Mouse (Mus musculus) hematopoietic stem cell, adult 5-6 weeks (primary cell): ENCODE measurements around the gene Rplp2. TPM values are rescaled to one million over a fixed set of nuclear protein-coding genes. Genes with fewer than 3 reads are reported as not detected.

Experiments
- ATAC-seq, 2 experiments: fragments of 125-278 bp in 1 of 2; replicated peaks in 1 of 2; 2 replicates each; pipeline ENCODE4 v1.8.0; 2016 to 2017; ENCODE audit warnings: inconsistent platforms in 2 of 2, mild to moderate bottlenecking in 2 of 2, moderate number of reproducible peaks in 2 of 2, low read depth in 1 of 2, moderate TSS enrichment in 1 of 2; ENCODE audit not compliant: low FRiP score in 2 of 2, poor library complexity in 2 of 2, severe bottlenecking in 2 of 2, insufficient read depth in 1 of 2, low TSS enrichment in 1 of 2
- total RNA-seq: library from RNA; stranded (forward); fragments of 172-1452, 232-1000 nt; gene quantifications from 2 replicates; pipeline ENCODE4 v1.2.3, GENCODE M21; 2017

Rplp2 gene
- total RNA-seq, 1 experiment from 2014 or later = 1,528 TPM

DNA sequence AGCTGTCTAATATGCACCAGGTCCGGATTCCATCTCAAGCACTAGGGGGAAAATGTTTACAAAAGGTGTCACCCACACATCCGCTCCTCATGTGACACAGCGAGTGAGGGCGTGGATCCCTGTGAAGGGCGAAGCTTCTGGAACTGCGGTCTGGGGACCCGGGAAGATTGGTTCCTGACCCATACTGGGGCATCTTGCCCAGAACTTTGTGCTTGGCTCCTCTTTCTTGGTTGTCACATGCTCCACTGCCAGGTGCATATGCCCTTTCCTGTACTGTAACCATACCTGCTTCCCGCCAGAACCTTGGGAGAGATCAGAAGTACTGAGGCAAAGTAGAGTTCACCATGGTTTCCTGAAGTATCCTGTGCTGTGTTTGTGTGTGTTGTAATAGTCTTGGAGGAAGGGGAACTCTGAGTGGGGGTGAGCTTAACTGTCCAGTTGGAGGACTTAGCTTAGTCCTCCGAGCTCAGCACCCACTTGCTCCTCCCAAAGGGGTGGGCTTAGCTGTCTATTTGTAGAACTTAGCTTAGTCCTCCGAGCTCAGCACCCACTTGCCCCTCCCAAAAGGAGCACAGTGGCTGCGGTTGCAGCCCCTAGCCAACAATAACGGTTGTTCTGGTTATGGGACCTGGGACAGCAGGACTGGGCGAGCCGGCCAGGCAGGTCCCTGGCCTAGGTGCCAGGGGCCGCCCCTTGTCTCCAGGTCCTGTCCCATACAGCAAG lies 13.4 kb downstream of the Rplp2 start, which contains the start of gene Cracr2b:
Cracr2b (plus strand) TSS at position 704 of the 723 bp plus-strand sequence.
- no peak; a peak in 1 of 4 replicates for ATAC-seq

DNA sequence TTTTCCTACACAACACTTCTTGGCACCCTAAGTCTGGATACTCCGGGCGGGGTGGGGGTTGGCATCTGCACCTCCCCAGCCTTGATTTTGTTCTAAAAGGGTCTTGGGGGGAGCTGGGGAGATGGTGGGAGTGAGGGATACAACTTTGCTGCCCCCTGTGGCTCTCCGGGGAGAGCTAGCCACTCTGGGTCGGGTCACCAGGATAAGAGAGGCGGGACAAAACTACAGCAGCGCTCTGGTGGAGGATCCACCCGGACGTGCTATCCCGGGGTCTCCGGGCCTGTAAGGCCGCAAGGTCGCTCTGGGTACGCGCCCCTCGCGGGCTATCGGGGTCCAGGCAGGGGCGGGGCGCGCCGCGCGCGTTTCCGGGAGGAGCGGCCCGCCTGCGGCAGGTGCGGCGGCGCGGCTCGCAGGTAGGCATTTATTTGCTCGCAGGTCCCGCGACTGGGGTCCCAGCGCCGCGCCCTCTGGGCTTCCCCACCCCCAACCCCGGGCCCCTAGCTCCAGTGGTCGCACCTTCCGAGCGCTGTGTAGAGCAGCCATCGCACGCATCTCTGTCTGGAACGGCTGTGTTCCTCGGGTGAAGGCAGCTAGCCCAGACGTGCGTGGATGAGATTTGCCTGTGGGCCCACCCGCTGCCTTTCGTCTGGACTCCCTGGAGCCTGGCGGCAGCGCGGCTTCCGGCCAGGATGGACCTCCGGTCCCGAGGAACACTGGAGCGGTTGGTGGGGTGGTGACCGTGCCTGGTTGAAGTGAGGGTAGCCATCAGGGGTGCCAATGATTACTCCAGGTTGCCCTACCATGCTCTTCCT lies 14.6 kb downstream of the Rplp2 start:
- no peak for ATAC-seq

DNA sequence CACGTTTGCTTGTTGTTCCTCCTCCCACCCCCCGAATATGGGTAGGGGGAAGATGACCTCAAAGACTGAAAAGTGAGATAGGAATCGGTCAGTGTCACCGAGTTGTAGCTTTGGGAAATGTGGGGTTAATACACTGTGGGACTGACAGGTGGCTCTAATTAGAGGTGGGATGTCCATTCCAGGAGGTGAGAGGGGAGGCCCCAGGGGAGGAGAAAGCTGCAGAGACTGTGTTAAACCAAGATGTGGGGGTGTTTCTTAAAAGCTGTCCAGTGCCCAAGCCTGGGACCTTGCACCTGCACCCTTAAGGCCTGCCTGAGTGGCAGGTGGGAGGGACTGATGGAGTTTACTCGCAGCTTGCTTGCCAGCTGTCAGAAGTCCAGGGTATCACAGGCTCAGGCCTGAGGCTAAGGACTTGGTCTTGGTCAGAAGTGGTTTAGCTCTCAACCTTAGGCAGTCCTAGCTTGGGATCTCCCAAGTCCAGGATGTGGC lies 15.2 kb downstream of the Rplp2 start:
- no peak for ATAC-seq

DNA sequence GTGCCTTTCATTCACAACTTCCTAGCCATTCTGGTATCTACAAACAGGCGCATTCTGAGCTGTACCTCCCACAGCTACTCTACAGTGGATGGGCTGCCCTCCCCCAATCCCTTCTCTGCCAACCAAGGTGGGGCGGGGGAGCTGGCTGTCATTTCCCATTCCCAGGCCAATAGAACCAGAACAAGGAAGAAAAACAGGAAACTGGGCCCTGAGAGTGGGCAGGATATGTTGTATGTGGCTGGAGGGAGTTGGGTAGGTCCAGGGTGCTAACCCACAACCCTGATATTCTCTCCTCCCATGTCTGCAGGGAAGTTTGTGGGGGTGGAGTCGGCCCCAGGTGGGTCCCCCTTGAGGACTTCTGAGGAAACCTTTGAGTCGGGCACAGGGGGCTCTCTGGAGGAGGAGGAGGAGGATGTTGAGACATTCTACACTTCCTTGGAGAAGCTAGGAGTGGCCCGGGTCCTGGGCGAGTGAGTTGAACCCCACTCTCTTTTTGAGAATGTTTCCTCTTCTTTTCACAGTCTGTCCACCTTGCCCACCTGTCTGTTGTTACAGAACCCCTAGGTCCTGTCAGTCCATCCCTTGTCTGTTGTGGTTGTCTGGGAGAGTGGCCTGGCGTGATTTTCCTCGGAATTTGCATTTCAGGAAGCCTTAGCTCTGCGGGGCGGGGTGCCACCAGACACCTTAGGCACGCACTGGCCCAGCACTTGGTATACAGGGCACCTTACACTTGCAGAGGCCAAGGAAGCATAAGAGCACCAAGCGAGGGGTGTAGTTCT lies 16.8 kb downstream of the Rplp2 start:
- no peak for ATAC-seq

DNA sequence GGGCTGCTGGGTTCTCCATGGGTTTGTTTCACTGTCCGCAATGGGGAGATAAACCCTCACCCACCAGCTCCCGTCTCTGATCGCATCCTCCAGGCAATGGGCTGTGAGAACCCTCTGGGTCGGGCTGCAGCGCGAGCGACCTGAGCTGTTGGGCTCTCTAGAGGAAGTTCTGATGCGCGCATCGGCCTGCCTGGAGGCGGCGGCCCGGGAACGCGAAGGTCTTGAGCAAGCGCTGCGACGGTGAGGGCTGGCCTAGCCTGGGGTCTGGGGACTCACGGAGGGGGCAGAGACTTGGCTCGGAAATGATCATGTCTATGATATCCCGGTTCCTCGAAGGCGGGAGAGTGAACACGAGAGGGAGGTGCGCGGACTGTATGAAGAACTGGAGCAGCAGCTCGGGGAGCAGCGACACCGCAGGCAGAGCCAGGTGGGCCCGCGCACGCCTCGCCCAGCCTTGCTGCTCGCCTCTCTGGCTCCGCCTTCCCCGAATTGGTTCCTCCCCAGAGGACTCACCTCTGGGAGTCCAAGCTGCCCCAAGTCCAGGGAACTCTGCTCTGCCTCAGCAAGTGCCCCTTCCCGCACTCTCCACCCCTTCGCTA lies 17.5 kb downstream of the Rplp2 start:
- no peak for ATAC-seq

DNA sequence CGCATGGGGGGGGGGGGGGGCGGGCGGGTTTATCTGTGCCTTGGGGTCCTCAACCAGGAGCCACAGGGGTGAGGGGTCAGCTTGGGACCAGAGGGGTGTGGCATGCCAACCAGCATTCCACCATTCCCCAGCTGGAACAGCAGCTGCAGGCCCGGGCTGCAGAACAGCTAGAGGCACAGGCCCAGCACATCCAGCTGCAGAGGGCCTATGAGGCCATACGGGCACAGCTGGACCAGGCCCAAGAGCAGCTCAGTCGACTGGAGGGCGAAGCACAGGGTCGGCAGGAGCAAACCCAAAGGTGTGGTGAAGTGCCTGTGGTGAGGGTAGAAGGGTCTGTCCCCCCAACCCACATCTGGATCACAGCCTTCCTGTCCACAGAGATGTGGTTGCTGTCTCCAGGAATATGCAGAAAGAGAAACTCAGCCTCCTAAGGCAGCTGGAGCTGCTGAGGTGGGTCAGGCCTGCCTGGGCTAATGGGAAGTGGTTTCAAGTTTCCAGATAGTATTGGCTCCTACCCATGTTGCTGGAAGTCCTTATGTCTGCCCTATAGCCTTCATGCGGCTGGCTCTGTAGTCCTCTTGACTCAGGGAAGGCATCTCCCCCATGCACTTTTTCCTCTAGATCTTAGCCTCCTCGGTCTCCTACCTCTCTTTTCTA lies 18.3 kb downstream of the Rplp2 start:
- ATAC-seq = no peak

DNA sequence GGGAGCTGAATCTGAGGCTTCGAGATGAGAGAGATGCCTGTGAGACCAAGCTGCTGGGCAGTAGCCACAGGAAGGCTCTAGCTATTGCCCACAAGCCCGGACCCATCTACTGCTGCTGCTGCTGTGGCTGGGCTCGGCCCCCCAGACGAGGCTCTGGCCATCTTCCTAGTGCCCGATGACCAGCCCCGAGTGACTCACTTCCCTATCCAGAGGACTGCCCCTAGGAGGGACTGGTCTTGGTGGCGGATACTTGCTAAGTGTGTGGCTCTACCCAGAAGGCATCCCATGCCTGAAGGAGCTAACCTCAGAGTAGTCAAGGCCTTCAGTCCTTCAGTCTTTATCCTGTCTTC lies 18.9 kb downstream of the Rplp2 start:
- no peak for ATAC-seq

DNA sequence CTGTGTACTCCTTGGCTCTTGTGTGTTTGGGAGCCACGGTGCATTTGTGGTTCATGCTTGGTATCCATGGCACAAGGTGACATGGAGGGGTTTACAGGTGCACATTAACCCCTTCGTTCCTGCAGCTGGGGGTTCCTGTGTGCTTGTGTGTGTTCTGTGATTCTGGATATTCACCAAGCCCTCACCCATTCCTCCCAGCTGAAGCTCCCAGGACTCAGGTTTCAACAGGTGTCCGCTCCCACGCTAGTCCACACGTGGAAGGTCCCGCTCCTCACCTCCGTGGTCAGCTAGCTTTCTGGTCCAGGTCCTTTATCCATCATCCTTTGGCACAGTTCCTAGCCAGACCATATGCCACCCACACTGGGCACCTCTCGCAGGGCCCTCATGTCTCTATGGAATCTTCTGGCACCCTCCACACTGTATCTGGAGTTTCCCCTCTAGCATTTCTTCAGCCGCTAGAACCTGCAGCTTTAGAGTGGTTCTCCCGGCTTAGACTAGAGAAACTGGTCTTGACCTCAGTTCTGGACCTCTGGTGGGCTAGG lies 19.5 kb downstream of the Rplp2 start:
- ATAC-seq = no peak

DNA sequence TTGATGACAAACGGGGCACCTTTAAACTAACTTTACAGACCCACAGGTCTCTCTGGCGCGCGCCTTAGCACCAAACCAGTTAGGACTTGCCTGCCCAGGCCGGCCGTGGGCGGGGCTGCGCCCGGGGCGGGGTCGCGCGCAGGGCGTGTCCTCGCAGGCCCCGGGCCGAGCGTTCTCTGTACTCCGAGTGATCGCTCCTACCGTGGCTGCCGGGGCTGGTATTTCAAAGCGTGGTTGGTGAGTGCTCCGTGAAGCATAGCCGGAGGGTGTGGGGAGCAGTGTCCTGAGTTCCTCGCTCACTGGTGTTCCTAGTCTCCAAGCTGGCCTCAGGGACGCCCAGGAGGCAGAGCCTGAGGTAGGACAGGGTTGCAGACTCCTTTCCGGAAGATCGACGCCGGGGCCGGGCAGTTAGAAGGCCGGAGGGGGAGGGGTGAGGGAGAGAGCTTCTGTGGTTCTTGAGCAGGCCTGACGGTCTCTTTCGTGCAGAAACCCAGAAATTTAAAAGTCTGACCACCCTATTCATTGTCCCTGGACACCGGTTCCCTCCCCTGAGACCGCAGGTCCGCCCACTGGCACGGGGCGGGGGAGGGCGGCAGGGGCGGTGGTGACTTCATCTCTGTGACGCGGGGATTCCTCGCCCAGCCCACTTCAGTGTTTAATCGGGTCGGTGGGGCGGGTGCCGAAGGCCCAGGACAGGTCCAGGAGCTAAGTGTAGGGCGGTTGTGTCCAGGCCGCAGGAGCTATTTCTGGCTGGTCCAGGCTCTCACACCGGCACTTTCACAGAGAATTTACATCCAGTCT lies 20.3 kb downstream of the Rplp2 start, which contains the start of gene Cd151:
Cd151 (plus strand) TSS at position 163 of the 801 bp plus-strand sequence.
- ATAC-seq = peak; percentile 49 to 61

DNA sequence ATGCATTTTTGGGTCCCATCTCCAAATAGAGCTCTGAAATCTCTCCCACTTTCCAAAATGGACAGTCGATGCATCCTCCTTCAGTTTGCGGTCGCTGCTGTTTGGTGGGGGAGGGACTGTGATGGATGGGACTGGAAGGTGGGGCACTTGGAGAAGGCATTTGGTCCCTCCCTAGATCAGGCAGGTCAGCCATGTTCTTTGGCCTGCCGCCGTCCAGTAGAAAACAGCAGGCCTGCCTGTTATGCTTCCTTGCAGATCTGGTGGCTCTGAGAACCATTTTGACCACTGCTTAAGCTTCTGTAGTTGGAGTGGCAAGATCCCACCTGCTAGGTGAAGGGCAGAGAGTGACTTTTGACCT lies 21.0 kb downstream of the Rplp2 start:
- ATAC-seq = no peak

DNA sequence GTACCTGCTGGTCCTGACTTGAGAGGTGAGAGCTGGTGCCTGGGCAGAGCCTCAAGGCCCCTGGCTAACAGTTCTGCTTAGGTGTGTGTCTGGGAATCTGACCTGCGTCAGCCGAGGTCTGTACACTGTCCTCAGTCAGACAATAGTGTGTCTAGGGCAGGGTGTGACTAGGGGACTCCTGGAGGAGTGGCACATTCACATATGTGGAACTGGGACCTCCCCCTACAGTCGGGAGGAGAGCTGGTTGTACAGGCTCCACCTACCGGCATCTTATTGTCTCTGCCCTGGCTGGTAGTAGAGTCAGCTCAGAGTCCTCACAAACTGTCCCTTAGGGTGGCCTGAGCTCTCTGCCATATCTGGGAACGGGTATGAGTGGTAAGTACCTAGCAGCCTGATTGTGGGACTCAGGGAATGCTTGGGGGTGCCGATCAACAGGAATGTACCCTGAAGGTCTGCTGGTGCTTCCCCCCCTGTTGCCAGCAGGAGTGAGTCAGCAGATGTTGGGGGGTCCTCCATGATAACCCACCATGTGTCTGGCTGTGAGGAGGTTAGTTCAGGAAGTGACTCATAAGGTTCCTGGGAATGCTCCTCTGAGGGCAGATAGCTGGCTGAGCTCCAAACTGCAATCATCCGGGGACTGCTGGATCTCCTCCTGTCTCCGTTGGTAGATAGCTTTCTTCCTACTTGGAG lies 21.5 kb downstream of the Rplp2 start:
- ATAC-seq = peak; percentile 58 to 75

DNA sequence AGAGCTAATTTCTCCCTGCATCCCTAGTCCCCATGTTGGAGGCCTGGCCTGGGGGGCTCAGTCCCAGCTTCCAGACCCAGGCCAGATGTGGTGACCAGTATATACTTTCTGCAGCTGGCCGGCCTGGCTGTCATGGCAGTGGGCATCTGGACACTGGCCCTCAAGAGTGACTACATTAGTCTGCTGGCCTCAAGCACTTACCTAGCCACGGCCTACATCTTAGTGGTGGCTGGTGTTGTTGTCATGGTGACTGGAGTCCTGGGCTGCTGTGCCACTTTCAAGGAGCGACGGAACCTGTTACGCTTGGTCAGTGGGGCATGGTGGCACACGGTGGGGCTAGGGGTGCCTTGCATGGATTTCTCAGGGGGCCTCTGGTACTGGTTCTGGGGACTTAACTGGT lies 22.2 kb downstream of the Rplp2 start:
- no peak for ATAC-seq

DNA sequence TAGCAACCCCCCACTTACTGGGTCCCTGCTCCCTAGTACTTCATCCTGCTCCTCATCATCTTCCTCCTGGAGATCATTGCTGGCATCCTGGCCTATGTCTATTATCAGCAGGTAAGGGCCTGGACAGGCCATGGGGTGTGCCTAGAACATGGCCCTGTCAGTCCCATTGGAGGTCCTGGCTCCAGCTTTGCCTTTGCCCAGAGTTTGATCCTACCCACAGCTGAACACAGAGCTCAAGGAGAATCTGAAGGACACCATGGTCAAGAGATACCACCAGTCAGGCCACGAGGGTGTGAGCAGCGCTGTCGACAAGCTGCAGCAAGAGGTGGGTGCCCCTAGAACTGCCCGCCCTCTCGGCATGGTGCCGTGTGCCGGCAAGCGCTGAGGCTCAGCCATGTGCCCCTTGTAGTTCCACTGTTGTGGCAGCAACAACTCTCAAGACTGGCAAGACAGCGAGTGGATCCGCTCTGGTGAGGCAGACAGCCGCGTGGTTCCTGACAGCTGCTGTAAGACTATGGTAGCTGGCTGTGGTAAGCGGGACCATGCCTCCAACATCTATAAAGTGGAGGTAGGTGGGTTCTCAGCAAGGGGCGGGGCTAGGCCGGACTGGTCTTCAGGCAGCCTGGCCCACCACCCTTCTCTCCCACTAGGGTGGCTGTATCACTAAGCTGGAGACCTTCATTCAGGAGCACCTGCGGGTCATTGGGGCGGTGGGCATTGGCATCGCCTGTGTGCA lies 22.9 kb downstream of the Rplp2 start:
- no peak for ATAC-seq

DNA sequence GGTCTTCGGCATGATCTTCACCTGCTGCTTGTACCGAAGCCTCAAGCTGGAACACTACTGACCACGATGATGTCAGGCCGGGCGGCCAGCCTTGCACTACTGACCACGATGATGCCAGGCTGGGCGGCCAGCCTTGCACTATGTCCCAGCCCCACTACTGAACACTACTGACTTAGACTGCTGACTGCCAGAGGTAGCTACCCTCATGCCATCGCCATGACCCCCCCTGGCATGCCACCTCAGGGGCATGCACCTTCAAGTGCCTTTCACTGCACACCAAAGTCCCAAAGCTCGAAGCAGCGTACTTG lies 23.4 kb downstream of the Rplp2 start:
- ATAC-seq = no peak

DNA sequence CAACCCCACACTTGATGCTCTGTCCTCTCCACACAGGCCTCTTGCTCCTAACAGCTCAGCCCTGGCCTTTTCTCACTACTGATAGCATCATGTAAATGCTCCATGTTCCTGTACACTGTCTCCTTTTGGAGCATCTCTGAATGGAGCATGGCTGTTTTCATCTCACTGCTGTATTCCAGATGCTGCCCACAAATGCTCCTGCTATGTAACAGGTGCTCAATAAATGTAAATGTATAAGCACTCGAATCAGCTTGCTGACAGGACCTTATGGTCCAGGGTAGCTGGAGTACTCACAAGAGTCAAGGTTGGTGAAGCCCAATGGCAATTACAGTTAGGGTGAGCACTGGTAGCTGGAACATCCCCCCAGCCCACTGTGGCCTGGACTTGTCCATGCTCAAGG lies 24.1 kb downstream of the Rplp2 start:
- no peak for ATAC-seq
